Mouse (Mus musculus) MEL-GATA-1-ER (cell line): ENCODE results near the gene Hk1.

Source experiments
- DNase-seq: peaks from one replicate; pipeline ENCODE4 v3.0.0-alpha.2; 2012; ENCODE audit warnings: low read depth; ENCODE audit errors: extremely low read depth

The Hk1 gene

DNA sequence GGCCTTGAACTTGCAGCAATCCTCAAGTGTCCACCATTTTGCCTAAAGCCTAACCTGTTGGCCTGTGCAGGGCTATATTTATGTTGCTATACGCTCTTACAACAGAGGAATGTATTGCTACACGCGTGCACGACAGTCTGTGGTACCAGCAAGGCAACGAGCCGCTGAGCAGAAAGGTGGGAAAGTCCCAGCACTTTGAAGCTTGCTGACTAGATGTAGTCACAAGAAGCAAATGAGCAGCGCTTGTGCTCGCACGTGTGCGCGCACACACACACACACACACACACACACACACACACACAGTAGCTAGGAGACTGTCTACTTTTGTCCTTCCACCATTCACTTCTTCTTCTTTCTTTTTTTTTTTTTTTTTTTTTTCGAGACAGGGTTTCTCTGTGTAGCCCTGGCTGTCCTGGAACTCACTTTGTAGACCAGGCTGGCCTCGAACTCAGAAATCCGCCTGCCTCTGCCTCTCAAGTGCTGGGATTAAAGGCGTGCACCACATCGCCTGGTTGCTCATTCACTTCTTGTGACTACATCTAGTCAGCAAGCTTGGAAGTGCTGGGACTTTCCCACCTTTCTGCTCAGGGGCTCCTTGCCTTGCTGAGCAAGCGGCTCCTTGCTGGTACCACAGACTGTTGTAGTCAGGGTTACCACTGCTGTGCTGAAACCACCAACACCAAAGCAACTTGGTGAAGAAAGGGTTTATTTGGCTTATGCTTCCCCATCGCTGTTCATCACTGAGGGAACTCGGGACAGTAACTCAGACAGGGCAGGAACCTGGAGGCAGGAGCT, 102.0 kb downstream of the Hk1 start:
- no peak for DNase-seq

DNA sequence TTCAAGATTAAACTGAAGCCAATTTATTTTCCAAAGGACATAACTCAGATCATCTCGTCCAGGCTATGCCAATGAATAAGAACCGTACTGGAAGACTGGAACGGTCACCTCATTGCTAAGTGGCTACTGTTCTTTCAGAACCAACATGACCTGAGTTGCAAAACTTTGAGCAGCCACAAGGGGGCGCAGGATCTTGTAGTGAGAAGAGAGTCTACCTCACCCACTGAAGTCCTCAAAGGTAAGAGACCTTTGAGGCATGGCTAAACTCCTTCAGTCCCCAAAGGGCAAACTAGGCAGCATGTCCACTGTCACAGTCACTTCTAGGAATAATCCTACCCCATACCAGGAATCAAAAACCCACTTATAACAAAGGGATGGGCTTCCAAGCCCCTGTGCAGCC, 104.5 kb downstream of the Hk1 start:
- DNase-seq = peak; percentile 27

DNA sequence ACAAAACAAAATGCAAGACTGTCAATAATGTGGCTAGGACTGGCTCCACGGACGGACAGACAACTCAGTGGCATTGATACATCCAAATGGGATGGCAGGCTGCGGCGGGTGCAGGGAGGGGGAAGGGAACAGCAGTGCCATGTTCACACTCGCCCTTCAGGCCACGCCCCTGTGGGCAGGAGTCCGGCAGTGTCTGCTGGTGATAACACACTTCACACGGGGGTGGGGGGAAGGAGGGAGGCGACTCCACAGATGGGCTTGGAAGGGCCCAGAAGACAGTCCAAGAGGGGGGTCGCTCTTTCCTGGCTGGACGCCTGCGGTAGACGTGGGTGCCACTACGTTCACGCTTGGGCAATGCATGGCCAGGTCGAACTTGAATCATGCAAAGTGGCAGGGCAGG, 110.4 kb downstream of the Hk1 start:
- DNase-seq = no peak

DNA sequence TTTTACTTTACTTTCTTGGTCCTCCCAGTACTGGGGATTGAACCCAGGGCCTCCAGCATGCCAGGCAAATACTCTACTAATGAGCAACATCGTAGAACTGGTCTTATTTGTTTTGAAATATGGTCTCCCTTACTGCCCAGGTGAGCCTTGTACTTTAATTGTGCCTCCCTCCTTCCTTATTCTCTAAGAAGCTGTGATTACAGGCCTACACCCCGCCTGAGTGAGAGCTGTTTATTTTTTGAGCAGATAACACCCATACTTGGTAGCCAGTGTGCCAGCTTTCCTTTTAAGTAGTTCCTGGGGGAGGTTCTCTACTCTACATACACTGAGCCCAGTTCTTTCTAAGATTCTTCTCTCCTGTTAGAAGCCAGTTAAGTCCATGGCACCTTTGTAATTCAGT, 115.4 kb downstream of the Hk1 start:
- DNase-seq = no peak

DNA sequence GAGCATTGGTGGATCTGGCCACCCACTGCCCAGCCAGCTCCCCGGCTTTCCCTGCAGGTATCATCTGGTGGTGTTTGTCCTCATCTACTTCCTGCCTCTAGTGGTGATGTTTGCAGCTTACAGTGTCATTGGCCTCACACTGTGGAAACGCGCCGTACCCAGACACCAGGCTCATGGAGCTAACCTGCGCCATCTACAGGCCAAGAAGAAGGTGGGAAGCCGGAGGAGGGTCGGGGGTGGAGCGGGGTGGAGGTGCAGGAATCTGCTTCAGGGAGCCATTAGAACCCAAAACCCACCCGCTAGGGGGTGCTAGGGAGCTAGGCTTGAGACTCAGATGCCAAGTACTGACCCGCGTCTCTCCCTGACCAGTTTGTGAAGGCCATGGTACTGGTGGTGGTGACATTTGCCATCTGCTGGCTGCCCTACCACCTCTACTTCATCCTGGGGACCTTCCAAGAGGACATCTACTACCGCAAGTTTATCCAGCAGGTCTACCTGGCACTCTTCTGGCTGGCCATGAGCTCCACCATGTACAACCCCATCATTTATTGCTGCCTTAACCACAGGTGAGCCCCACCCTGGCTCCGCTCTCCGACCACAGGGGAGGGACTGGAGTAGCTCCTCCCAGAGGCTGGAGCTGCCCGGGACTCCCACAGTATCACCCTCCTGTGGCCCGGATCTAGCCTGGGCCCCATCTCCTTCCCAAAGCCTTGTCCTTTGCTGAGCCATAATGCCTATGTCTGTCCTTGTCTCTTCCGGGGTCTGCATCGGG, 118.4 kb downstream of the Hk1 start:
- peak; percentile 89 for DNase-seq

- DNase-seq = no peak
Measured at GRCm38 (mm10) chr10:62258298-62258697, 121.4 kb downstream of the Hk1 start.

DNA sequence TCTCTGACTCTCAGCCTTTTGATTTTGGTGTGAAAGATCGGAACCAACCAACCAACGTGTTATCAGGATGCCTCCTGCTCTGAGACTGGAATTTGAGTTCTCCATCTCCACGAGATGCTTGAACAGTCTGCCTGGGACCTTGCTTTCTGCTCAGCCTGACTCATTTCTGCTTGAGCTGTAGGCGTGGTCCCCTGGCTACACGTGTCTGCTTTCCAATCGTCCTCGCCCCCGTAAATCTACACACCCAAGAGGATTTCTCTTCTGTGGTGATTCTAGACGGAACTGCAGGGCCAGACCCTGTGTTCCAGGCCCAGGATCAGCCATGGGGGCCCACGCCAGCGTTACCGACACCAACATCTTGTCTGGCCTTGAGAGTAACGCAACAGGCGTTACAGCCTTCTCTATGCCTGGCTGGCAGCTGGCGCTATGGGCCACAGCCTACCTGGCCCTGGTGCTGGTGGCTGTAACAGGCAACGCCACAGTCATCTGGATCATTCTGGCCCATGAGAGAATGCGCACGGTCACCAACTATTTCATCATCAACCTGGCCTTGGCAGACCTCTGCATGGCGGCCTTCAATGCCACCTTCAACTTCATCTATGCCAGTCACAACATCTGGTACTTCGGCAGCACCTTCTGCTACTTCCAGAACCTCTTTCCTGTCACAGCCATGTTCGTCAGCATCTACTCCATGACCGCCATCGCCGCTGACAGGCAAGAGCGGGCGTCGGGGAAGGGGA, 127.0 kb downstream of the Hk1 start:
- no peak for DNase-seq

- no peak for DNase-seq
Measured at GRCm38 (mm10) chr10:62252000-62252488, 127.7 kb downstream of the Hk1 start, which contains the start of gene Tacr2. Gene Tacr2, plus strand, starts transcription at chr10:62252438.

GRCm38 (mm10) chr10:62247815-62248214, 131.9 kb downstream of the Hk1 start:
- peak; percentile 25 for DNase-seq

- no peak for DNase-seq
Measured at GRCm38 (mm10) chr10:62247156-62247555, 132.6 kb downstream of the Hk1 start.

DNA sequence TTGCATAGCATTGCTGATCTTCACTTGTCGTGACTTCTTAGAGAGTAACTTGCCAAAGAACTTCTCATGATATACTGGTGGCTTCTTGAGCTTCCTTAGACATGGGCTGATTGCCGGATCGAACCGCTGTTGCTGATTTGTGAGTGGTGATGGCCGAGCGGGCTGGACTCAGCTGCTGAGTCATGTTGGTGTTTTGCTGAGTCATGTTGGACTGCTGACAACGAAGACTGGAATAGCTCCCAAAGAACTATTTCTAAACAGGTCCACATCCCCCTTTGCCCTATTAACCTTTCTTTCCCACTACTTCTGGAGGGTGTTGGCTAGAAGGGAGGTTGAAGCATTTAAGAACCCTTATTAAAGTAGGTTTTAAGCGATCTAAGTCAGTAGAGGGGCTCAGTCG, 135.6 kb downstream of the Hk1 start:
- DNase-seq = no peak

DNA sequence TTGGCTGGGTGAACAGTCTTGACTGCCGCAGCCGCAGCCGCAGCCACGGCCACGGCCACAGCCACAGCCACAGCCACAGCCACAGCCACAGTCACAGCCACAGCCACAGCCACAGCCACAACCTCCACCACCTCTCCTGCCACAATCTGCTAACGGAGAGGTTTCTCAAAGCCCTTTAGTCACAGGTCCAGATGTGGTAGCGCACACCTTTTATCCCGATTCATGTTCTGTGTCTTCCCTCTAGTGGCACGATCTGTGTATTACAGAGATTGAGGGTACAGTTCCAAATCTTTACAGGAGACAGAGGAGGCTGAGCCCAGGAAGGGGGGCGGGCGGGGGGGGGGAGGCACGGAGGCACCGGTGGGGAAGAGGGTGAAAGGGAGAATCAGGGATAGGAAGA, 136.8 kb downstream of the Hk1 start:
- peak; percentile 26 for DNase-seq

DNA sequence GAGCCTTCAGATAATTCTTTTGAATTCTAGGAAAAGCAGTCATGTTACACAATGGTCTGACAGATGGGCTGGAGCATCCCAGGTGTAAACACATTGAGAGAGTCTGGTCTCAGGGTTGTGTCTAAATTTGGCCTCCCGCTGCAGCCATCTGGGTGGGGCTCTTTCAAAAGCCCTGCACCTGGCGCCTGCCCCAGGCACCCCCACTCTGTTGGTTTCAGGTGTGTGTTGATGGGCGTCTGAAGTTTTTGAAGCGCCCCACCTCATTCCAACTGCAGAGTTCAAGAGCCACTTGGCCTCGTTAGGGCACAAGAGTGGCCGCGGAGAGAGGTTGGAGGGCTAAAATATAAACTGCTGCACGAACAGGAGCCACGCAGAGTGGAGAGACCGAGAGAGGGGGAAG, 137.3 kb downstream of the Hk1 start:
- no peak for DNase-seq

- no peak for DNase-seq
Measured at GRCm38 (mm10) chr10:62239270-62239669, 140.4 kb downstream of the Hk1 start.

GRCm38 (mm10) chr10:62238688-62239087, 141.0 kb downstream of the Hk1 start:
- no peak for DNase-seq

DNA sequence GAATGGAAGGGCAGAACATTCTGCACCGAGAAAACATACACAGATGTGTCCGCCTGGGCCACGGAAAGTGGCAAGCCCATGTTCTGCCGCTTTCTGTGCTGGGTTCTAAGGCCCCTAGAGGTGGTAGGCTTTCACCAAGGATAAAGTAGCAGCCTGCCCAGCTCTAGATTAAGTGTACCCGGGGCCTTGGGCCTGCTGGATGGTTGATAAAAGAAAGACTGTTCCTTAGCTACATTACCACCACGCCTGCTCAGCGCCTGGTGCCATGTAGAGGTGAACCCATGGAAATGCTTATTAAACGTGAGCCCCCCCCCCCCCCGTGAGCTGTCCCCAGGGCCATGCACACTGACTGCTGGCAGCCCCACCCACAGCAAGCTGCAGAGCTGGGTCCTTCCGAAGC, 142.5 kb downstream of the Hk1 start:
- no peak for DNase-seq

DNA sequence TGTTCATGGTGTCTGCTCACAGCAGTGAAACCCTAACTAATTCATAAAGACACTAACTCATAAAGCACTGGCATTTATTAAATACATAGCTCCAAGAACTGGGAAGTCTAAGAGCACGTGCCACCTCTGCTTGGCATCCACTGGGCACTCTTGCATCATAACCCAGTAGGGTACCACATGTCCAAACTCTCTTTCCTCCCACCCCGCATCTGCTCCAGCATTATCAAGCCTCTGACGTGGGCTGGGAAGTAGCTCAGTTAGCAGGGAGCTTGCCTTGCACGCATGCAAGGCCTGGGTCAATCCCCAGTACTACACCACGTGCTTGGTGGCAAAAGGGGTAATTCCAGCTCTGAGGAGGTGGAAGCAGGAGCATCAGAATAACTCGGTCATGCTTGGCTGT, 143.5 kb downstream of the Hk1 start:
- no peak for DNase-seq

DNA sequence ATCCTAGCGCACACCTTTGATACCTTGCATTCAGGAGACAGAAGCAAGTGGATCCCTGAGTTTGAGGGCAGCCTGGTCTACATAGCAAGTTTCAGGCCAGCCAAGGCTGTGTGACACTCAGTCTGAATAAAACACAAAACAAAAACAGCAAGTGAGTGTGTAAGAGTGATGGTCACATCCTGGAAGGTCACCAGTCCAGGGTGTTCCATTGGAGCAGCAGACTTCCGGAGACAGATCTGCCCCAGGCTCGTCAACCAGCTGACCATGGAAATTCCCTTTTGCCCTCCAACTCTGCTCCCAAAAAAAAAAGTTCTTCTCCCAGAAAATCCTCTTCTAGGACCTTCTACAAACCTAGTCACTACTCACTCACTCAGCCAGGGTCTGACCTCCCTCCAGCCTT, 147.9 kb downstream of the Hk1 start:
- DNase-seq = no peak

GRCm38 (mm10) chr10:62231395-62231732, 148.3 kb downstream of the Hk1 start:
- DNase-seq = no peak

DNA sequence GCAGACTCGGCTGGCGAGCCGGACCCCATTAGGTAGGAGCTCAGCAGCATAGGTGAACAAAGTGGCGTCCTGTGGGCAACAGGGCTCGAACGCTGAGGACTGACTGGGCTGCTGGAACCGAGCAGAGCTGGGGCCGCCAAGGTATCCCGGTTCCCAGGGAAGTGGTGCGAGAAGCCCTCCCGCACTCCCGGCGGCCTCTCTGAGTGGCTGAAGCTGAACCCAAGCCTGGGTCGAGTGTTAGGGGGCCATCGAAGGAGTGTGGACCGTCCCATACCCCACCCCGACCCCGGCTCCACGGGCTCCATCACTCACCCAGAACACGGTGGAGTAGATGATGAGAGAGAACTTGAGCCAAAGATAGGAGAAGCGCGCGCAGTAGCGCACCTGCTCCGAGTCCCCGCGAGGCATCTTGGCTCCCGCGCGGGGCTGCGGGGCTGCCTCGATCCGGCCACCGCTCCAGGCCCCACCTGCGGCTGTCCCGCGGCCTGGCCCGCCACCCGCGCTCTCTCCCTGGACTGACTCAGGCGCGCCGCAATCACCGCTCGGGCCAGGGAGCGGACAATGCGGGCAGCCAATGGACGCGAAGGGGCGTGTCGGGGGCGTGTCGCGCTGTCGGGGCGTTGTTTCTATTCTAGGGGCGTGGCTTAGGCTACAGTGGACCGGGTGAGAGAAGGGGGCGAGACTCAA, 148.9 kb downstream of the Hk1 start, which contains the start of gene Tspan15:
Gene Tspan15, minus strand, starts transcription at position 544 of the 687 bp plus-strand sequence.
- peak; percentile 56 for DNase-seq

DNA sequence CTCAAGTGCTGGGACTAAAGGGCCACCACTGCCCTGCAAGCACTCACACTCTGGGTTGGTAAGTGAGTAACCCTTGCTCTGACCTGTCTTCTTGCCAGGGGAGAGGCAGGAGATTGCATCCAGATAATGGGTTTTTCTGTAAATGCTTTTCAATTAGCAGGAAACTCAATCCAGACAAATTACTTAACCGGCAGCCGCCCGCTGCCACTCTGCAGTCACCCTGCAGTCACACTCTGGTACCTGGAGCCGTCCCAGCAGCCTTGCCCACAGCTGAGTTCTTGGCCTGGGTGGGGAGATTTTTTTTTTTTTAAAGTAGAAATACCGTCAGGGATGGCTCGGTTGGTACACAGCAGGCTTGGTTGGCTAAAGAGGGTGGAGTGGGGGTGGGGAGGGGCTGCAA, 151.6 kb downstream of the Hk1 start:
- no peak for DNase-seq
